Comparison of ENCODE assay signal across 9 mouse cellular contexts in the genomic region with DNA sequence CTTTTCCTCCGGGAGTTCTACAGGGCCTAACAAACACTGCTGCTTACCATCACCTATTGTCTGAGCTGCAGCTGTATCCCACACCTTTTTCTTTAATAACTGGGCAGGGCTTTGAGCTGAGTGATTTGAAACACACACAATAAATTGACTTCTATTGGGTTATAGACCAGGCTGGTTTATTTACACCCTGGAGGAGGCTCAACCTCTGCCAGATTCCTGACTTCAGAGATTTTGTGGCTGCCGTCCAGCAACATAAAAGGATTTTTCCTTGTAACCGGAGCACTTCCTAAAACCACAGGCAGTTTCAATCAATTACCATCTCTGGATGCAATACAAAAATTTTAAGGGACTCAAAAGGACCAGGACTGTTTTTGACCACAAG.
DNase-seq lines count a peak whose midpoint lies in the region; ATAC-seq and TF ChIP-seq lines count a peak whose summit lies in the region.
"Had no signal": no experiment of that assay in that cellular context is flagged by ENCODE, and none has a peak within 500 bp of the region (broad histone marks: within the 10 kb centered on the region; RNA-seq: fewer than 3 reads in every experiment).

No protein-coding gene starts in this region.

- DNase-seq in NIH3T3 (ENCODE audit: low read depth) = peak; percentile 88
- no peak for DNase-seq in embryonic facial prominence, embryonic 10.5 days (ENCODE audit: low spot score)
- DNase-seq in kidney, postnatal 4 days = peak; percentile 73 to 78
- no peak for DNase-seq in left cerebral cortex, adult 2 months (ENCODE audit: extremely low spot score in 1 of 2, low spot score in 2 of 2)
- no peak for DNase-seq in spleen, adult 12 weeks (ENCODE audit: low spot score)
- DNase-seq in frontal cortex, postnatal 25 days (ENCODE audit: low spot score in 2 of 2) = no peak

- H3K27me3 ChIP-seq in embryonic facial prominence, embryonic 10.5 days (replicated peaks; ENCODE audit: low read depth, poor library complexity, severe bottlenecking) = no peaks in the 10 kb centered on the region
- no peaks in the 10 kb centered on the region for H3K27me3 ChIP-seq in heart, embryonic 16.5 days (ENCODE audit: control insufficient read depth, insufficient read depth, low read length)
- H3K27me3 ChIP-seq in stomach, embryonic 14.5 days (ENCODE audit: control insufficient read depth, insufficient read depth, low read length) = no peaks in the 10 kb centered on the region

- H3K9ac ChIP-seq in heart, embryonic 16.5 days (ENCODE audit: low read length) = no peak overlapping the region
- H3K9ac ChIP-seq in stomach, embryonic 14.5 days (replicated peaks; ENCODE audit: low read depth, low read length) = no peak overlapping the region
- H3K9ac ChIP-seq: liver, embryonic 15.5 days had no signal

- no peak for TF ChIP-seq CTCF in left cerebral cortex, adult 2 months (IDR thresholded peaks at IDR 0.05)

- peaks cover 66% of the 10 kb centered on the region for H3K4me1 ChIP-seq in embryonic facial prominence, embryonic 10.5 days
- H3K4me1 ChIP-seq in heart, embryonic 16.5 days (ENCODE audit: control insufficient read depth, insufficient read depth, low read length) = peaks cover 26% of the 10 kb centered on the region
- H3K4me1 ChIP-seq in stomach, embryonic 14.5 days (ENCODE audit: control insufficient read depth, insufficient read depth, low read length) = peaks cover 37% of the 10 kb centered on the region
- H3K4me1 ChIP-seq: liver, embryonic 15.5 days had no signal

- ATAC-seq in heart, embryonic 16.5 days (replicated peaks; ENCODE audit: extremely low read depth, insufficient read depth, low FRiP score) = no peak
- no peak for ATAC-seq in stomach, embryonic 14.5 days (ENCODE audit: insufficient number of reproducible peaks, insufficient read depth, low FRiP score, low read depth)

- intact Hi-C loops in left cerebral cortex, adult 2 months (cut with DNase I) = loop anchor here (5.0 kb wide), 2 partner anchors 131 to 201 kb away; no protein-coding TSS in a partner anchor

- no peaks in the 10 kb centered on the region for H3K36me3 ChIP-seq in embryonic facial prominence, embryonic 10.5 days (replicated peaks)
- H3K36me3 ChIP-seq in heart, embryonic 16.5 days (ENCODE audit: control insufficient read depth, insufficient read depth) = no peaks in the 10 kb centered on the region
- no peaks in the 10 kb centered on the region for H3K36me3 ChIP-seq in stomach, embryonic 14.5 days (ENCODE audit: control insufficient read depth, insufficient read depth, low read length)
- H3K36me3 ChIP-seq: liver, embryonic 15.5 days had no signal

- no peak overlapping the region for H3K4me3 ChIP-seq in embryonic facial prominence, embryonic 10.5 days
- H3K4me3 ChIP-seq in heart, embryonic 16.5 days (ENCODE audit: low read length) = no peak overlapping the region
- no peak overlapping the region for H3K4me3 ChIP-seq in stomach, embryonic 14.5 days (ENCODE audit: low read depth, low read length)
- H3K4me3 ChIP-seq in left cerebral cortex, adult 2 months = no peak overlapping the region
- H3K4me3 ChIP-seq: liver, embryonic 15.5 days had no signal

- 34% methylated on average over 3 of the region's 3 CpGs for WGBS in embryonic facial prominence, embryonic 10.5 days
- WGBS in heart, embryonic 16.5 days = 22% methylated on average over 3 of the region's 3 CpGs
- WGBS in stomach, embryonic 14.5 days = 9% methylated on average over 3 of the region's 3 CpGs

- peak overlapping the region; percentile 90 for H3K27ac ChIP-seq in embryonic facial prominence, embryonic 10.5 days (replicated peaks)
- peak overlapping the region; percentile 19 for H3K27ac ChIP-seq in heart, embryonic 16.5 days (ENCODE audit: low read length)
- H3K27ac ChIP-seq in stomach, embryonic 14.5 days (ENCODE audit: low read length) = peak overlapping the region; percentile 82
- no peak overlapping the region for H3K27ac ChIP-seq in left cerebral cortex, adult 2 months
- H3K27ac ChIP-seq: liver, embryonic 15.5 days had no signal

- H3K4me2 ChIP-seq in heart, embryonic 16.5 days (ENCODE audit: low read depth, low read length) = no peak overlapping the region
- H3K4me2 ChIP-seq in stomach, embryonic 14.5 days (replicated peaks; ENCODE audit: low read depth, low read length) = no peak overlapping the region
- H3K4me2 ChIP-seq: liver, embryonic 15.5 days had no signal

- H3K9me3 ChIP-seq in embryonic facial prominence, embryonic 10.5 days = no peaks in the 10 kb centered on the region
- no peaks in the 10 kb centered on the region for H3K9me3 ChIP-seq in heart, embryonic 16.5 days (replicated peaks; ENCODE audit: control insufficient read depth, low read length)
- H3K9me3 ChIP-seq in stomach, embryonic 14.5 days (ENCODE audit: control insufficient read depth, low read depth, low read length) = no peaks in the 10 kb centered on the region
- H3K9me3 ChIP-seq: liver, embryonic 15.5 days had no signal

Comparison
In these comparisons a context has a peak if more than half of its experiments do, and no peak if none do; other contexts are left out.
1. DNase-seq: peak in NIH3T3 (single experiment) and kidney, postnatal 4 days (2 of 2); none in embryonic facial prominence, embryonic 10.5 days (single experiment), left cerebral cortex, adult 2 months (0 of 2), spleen, adult 12 weeks (single experiment) and frontal cortex, postnatal 25 days (0 of 2).